Mouse (Mus musculus) frontal cortex, adult 2 months (tissue): ENCODE results near the gene Miga1. TPM values are rescaled to one million over a fixed set of nuclear protein-coding genes. Genes with fewer than 3 reads are reported as not detected.

Experiments
- DNase-seq, 2 experiments: peaks; one replicate each; pipeline ENCODE4 v3.0.0; 2022; ENCODE audit warnings: low spot score in 1 of 2; ENCODE audit errors: extremely low spot score in 1 of 2
- polyA plus RNA-seq: library from polyadenylated mRNA; depleted of rRNA; stranded (reverse); fragments of >200 nt; gene quantifications from 2 replicates; pipeline ENCODE4 v1.2.3, GENCODE M21; 2012; rRNA removed

Miga1 gene
- polyA plus RNA-seq, 1 experiment, result 47.2 TPM

- DNase-seq, result no peak
Observed at GRCm38 (mm10) chr3:152257528-152257927, 82.7 kb downstream of the Miga1 start.

- DNase-seq, result no peak
Observed at GRCm38 (mm10) chr3:152250487-152250886, 89.7 kb downstream of the Miga1 start.

DNA sequence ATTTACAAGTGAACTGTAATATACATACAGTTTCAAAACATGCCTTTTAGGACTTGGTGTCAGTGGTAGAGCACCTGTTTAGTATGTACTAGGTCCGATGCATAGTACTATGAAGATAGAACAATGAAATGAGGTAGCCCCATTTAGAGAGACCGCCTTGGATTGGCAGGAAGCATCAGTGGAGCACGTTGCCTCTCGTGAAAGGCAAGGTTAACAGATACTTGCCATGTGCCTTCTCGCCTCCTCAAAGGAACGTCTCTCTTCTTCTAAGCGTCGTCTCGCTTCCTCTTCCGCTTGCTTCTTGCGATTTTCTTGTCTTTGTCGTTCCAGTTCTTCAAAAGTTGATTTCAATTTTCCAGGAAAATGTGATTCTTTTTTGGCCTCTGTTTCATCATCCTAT lies 92.5 kb downstream of the Miga1 start:
- no peak for DNase-seq

DNA sequence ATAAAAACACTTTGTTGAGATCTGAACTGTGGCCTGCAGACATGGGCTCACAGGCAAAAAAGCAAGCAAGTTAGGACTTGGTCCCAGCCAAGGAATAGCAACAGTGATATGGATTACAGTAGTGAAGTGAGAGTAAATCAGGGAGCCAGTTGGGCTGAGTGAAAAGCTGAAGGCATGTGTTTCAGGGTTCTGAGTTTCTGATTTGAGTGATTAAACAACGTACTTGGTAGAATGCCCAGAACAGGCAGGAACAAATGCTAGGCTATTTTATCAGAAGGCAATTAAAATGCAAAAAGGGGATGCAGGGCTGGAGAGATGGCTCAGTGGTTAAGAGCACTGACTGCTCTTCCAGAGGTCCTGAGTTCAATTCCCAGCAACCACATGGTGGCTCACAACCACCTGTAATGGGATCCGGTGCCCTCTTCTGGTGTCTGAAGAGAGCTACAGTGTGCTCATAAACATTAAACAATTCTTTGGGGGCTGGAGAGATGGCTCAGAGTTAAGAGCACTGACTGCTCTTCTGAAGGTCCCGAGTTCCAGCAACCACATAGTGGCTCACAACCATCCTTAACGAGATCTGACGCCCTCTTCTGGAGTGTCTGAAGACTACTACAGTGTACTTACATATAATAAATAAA lies 94.8 kb downstream of the Miga1 start:
- no peak for DNase-seq

DNA sequence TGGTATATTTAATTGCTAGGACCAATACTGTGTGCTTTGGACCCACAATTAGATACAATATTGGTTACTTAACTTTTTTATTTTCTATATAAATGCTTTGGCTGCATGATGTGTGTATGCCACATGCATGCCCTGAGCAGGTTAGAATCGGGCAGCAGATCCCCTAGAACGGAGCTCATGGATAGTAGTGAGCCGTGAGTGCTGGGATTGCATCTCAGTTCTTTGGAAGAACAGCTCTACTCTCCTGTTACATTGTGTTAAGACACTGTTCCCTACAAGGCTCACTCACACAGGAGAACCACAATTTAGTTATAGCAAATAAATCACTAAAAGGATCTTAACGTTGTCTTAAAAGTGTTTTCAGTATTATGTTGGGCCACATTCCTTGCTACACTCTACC lies 96.9 kb downstream of the Miga1 start:
- no peak for DNase-seq

DNA sequence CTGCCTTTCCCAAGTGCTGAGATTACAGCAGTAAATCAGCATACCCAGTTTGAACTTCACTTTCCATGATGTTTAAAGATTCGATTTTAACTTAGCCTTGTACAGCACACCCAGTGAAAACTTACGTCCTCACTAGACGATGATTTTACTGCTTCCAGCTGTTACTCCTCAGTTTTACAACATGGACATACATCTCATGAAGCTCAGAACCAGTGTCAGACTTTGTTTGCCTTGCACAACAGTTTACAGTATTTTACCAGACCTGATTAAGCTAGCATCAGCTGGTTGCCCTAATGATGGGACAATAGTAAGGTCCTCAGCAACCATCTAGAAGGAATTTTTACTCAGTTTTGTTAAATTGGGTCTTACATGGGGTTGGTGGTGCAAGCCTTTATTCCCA lies 99.1 kb downstream of the Miga1 start:
- DNase-seq, result no peak

DNA sequence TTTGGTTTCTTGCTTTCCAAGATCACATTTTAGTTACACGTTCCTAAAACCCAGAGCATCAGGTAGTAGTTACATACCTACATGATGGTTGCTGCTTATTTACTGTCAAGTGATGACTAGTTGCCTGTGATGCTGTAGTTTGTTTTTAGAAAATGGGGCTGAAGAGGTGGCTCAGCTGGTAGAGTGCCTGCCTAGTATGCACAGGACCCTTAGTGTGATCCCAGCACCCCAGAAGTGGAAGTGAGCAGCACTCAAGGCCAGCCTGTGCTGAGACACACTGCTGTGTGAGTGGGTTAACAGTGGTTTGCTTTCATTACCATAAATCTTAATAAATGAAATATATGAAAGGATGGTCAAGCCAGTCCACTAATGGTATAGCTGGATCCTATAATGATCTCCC lies 100.6 kb downstream of the Miga1 start:
- DNase-seq, result no peak

GRCm38 (mm10) chr3:152238836-152239235 lies 101.4 kb downstream of the Miga1 start:
- peak in 1 of 2 experiments; percentile 26 for DNase-seq

GRCm38 (mm10) chr3:152235805-152236204 lies 104.4 kb downstream of the Miga1 start:
- no peak for DNase-seq

- DNase-seq, result no peak
Observed at GRCm38 (mm10) chr3:152235238-152235637, 105.0 kb downstream of the Miga1 start.

- DNase-seq, result no peak
Observed at GRCm38 (mm10) chr3:152231333-152232100, 108.7 kb downstream of the Miga1 start.

GRCm38 (mm10) chr3:152229271-152229670 lies 110.9 kb downstream of the Miga1 start:
- DNase-seq, result no peak

DNA sequence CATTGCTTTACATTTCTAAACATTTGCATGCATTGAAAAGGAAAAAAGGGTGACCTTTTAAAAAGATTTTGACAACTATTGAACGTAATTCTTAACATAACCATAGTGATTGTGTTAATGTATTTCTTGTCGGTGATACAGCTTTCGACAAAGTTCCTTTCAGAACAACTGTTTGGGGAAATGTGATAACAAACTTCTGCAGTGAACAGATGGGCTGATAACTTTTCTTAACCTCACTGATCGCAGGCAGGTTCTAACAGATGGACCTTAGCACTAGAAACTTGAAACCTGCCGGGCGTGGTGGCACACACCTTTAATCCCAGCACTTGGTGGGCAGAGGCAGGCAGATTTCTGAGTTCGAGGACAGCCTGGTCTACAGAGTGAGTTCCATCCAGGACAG lies 111.4 kb downstream of the Miga1 start:
- DNase-seq, result no peak

DNA sequence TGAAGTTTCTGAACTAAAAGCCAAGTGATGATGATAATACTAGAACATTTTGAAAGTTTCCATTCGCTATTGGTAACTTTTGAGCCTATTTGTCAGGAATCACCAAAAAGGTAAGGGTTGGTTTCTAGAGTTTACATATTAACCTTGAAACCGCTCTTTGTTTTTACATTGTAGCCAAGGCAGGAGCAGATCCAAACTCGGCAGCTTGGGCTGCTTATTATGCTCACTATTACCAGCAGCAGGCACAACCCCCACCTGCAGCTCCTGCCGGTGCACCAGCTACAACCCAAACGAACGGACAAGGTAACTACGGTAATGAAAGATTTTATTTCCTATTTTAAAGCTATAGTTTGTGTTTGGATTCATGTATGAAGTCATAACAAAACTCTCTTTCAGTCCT lies 114.3 kb downstream of the Miga1 start:
- DNase-seq, result no peak

DNA sequence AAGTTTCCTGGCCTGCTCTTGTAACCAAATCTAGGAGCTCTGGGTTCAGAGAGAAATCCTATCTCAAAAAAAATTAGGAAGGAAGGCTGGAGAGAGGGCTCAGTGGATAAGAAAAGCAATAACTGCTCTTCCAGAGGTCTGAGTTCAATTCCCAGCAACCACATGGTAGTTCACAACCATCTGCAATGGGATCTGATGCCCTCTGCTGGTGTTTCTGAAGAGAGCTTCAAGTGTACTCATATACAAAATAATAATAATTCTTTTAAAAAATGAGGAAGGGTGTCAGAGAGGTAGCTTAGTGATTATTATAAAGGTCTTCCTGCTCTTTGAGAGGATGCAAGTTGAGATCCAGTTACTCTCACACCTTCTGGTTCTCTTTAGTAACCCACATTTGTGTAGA lies 115.3 kb downstream of the Miga1 start:
- no peak for DNase-seq

Other genes with a start within 250 kb of the Miga1 start
- 2.7 and 3.9 TPM in 2 replicates for gene Gipc2, start 174.2 kb downstream of the Miga1 start, polyA plus RNA-seq
- 45.3 and 49.9 TPM in 2 replicates for gene Dnajb4, start 130.1 kb downstream of the Miga1 start, polyA plus RNA-seq
- 95.9 and 109 TPM in 2 replicates for gene Fubp1, start 130.0 kb downstream of the Miga1 start, polyA plus RNA-seq
- gene Nexn, start 74.1 kb downstream of the Miga1 start, polyA plus RNA-seq, result 1.6 and 2.0 TPM in 2 replicates
- gene Usp33, start 6.1 kb upstream of the Miga1 start, polyA plus RNA-seq, result 89.1 and 99.5 TPM in 2 replicates
- gene Zzz3, start 55.1 kb upstream of the Miga1 start, polyA plus RNA-seq, result 25.7 and 26.3 TPM in 2 replicates